Mouse (Mus musculus): Measurements from ENCODE around the gene Snrpa1. TPM values are rescaled to one million over a fixed set of nuclear protein-coding genes. Genes with fewer than 3 reads are reported as not detected.
A peak's percentile ranks its signal among the peaks of the same experiment; 100 is the strongest.

Snrpa1 gene
- polyA plus RNA-seq, 1 experiment from 2014 or later: 140 TPM

GRCm38 (mm10) chr7:66105771-66106170 lies 47.0 kb downstream of the Snrpa1 start:
- 51% methylated on average over 4 of the region's 4 CpGs for WGBS (ENCODE audit: insufficient replicate concordance)
- peaks cover 11% of the 10 kb centered on the region for H3K27me3 ChIP-seq
- no peak overlapping the region for H3K4me2 ChIP-seq
- H3K4me3 ChIP-seq (replicated peaks): no peak overlapping the region
- peaks cover 14% of the 10 kb centered on the region for H3K4me1 ChIP-seq (replicated peaks)
- no peak overlapping the region for H3K9ac ChIP-seq
- DNase-seq (no peak), ATAC-seq (ENCODE audit: low read depth) (no peak)
- H3K9me3 ChIP-seq (replicated peaks): no peaks in the 10 kb centered on the region
- no peak overlapping the region for H3K27ac ChIP-seq
- H3K36me3 ChIP-seq: no peaks in the 10 kb centered on the region

GRCm38 (mm10) chr7:66106581-66107056 lies 47.8 kb downstream of the Snrpa1 start:
- no peaks in the 10 kb centered on the region for H3K9me3 ChIP-seq (replicated peaks)
- H3K4me3 ChIP-seq (replicated peaks): no peak overlapping the region
- H3K36me3 ChIP-seq: no peaks in the 10 kb centered on the region
- DNase-seq (no peak), ATAC-seq (ENCODE audit: low read depth) (no peak)
- H3K9ac ChIP-seq: no peak overlapping the region
- WGBS (ENCODE audit: insufficient replicate concordance): 73% methylated on average over 7 of the region's 7 CpGs
- H3K4me2 ChIP-seq: no peak overlapping the region
- peaks cover 6% of the 10 kb centered on the region; the same call in 1 of the 2 replicates for H3K27me3 ChIP-seq
- H3K27ac ChIP-seq: no peak overlapping the region; the same call in 1 of the 2 replicates
- peaks cover 22% of the 10 kb centered on the region for H3K4me1 ChIP-seq (replicated peaks)

- DNase-seq: no peak
These were observed 48.4 kb downstream of the Snrpa1 start for GRCm38 (mm10) chr7:66107206-66107605.

GRCm38 (mm10) chr7:66107930-66108329 lies 49.1 kb downstream of the Snrpa1 start:
- no peak overlapping the region; the same call in 1 of the 2 replicates for H3K9ac ChIP-seq
- 14% methylated on average over 7 of the region's 7 CpGs for WGBS (ENCODE audit: insufficient replicate concordance)
- H3K4me3 ChIP-seq (replicated peaks): no peak overlapping the region; the same call in 1 of the 2 replicates
- H3K4me2 ChIP-seq: peak overlapping the region; percentile 97; the same call in 1 of the 2 replicates
- H3K27me3 ChIP-seq: peaks cover 6% of the 10 kb centered on the region; the same call in 1 of the 2 replicates
- DNase-seq: peak; percentile 38
- no peak for ATAC-seq (ENCODE audit: low read depth)
- H3K27ac ChIP-seq: no peak overlapping the region
- H3K9me3 ChIP-seq (replicated peaks): no peaks in the 10 kb centered on the region
- no peaks in the 10 kb centered on the region for H3K36me3 ChIP-seq
- peaks cover 35% of the 10 kb centered on the region for H3K4me1 ChIP-seq (replicated peaks)

More at GRCm38 (mm10) chr7:66107206-66107605, 48.4 kb downstream of the Snrpa1 start:
- 73% methylated on average over 11 of the region's 11 CpGs for WGBS (ENCODE audit: insufficient replicate concordance)
- Histone ChIP-seq H3K27ac (no peak overlapping the region), H3K9me3 (replicated peaks) (no peaks in the 10 kb centered on the region), H3K4me3 (replicated peaks) (no peak overlapping the region), H3K9ac (no peak overlapping the region), H3K27me3 (peaks cover 6% of the 10 kb centered on the region; the same call in 1 of the 2 replicates), H3K36me3 (no peaks in the 10 kb centered on the region), H3K4me1 (replicated peaks) (peaks cover 28% of the 10 kb centered on the region), H3K4me2 (no peak overlapping the region)
- no peak for ATAC-seq (ENCODE audit: low read depth)

GRCm38 (mm10) chr7:66108961-66109854 lies 50.4 kb downstream of the Snrpa1 start, which contains the start of gene Chsy1:
Chsy1 (plus strand) TSS chr7:66109515.
- ATAC-seq (ENCODE audit: low read depth) (peak; percentile 62), DNase-seq (peak; percentile 80)
- Histone ChIP-seq H3K4me1 (replicated peaks) (peaks cover 46% of the 10 kb centered on the region), H3K4me2 (peak within 1 kb of the TSS; percentile 97), H3K27ac (peak within 1 kb of the TSS; percentile 84), H3K9ac (peak within 1 kb of the TSS; percentile 93), H3K27me3 (peaks cover 6% of the 10 kb centered on the region; the same call in 1 of the 2 replicates), H3K4me3 (replicated peaks) (peak within 1 kb of the TSS; percentile 90), H3K9me3 (replicated peaks) (no peaks in the 10 kb centered on the region), H3K36me3 (no peaks in the 10 kb centered on the region)
- WGBS (ENCODE audit: insufficient replicate concordance): under 1% methylated on average over 86 of the region's 123 CpGs

GRCm38 (mm10) chr7:66109855-66110635 lies 51.2 kb downstream of the Snrpa1 start:
- DNase-seq: peak; percentile 44
- H3K4me3 ChIP-seq (replicated peaks): peak overlapping the region; percentile 90
- peaks cover 6% of the 10 kb centered on the region; the same call in 1 of the 2 replicates for H3K27me3 ChIP-seq
- peak overlapping the region; percentile 84 for H3K27ac ChIP-seq
- H3K4me2 ChIP-seq: peak overlapping the region; percentile 97
- peaks cover 54% of the 10 kb centered on the region for H3K4me1 ChIP-seq (replicated peaks)
- under 1% methylated on average over 71 of the region's 77 CpGs for WGBS (ENCODE audit: insufficient replicate concordance)
- H3K9ac ChIP-seq: peak overlapping the region; percentile 93
- no peaks in the 10 kb centered on the region for H3K36me3 ChIP-seq
- ATAC-seq (ENCODE audit: low read depth): peak; percentile 48
- no peaks in the 10 kb centered on the region for H3K9me3 ChIP-seq (replicated peaks)

GRCm38 (mm10) chr7:66110636-66111112 lies 51.9 kb downstream of the Snrpa1 start:
- ATAC-seq (ENCODE audit: low read depth): no peak
- H3K36me3 ChIP-seq: no peaks in the 10 kb centered on the region
- peaks cover 61% of the 10 kb centered on the region for H3K4me1 ChIP-seq (replicated peaks)
- H3K4me3 ChIP-seq (replicated peaks): peak overlapping the region; percentile 90
- no peaks in the 10 kb centered on the region for H3K9me3 ChIP-seq (replicated peaks)
- peaks cover 6% of the 10 kb centered on the region; the same call in 1 of the 2 replicates for H3K27me3 ChIP-seq
- peak overlapping the region; percentile 84 for H3K27ac ChIP-seq
- H3K4me2 ChIP-seq: peak overlapping the region; percentile 97
- no peak for DNase-seq
- H3K9ac ChIP-seq: peak overlapping the region; percentile 93
- WGBS (ENCODE audit: insufficient replicate concordance): 9% methylated on average over 10 of the region's 10 CpGs

GRCm38 (mm10) chr7:66111211-66111610 lies 52.4 kb downstream of the Snrpa1 start:
- Histone ChIP-seq H3K27me3 (peaks cover 6% of the 10 kb centered on the region; the same call in 1 of the 2 replicates), H3K4me1 (replicated peaks) (peaks cover 66% of the 10 kb centered on the region), H3K9me3 (replicated peaks) (no peaks in the 10 kb centered on the region), H3K4me2 (peak overlapping the region; percentile 97), H3K9ac (peak overlapping the region; percentile 93), H3K27ac (peak overlapping the region; percentile 84), H3K4me3 (replicated peaks) (peak overlapping the region; percentile 90), H3K36me3 (no peaks in the 10 kb centered on the region)
- ATAC-seq (ENCODE audit: low read depth) (no peak), DNase-seq (no peak)
- WGBS (ENCODE audit: insufficient replicate concordance): 64% methylated on average over 10 of the region's 10 CpGs

- Histone ChIP-seq H3K4me2 (peak overlapping the region; percentile 97), H3K9me3 (replicated peaks) (no peaks in the 10 kb centered on the region), H3K4me1 (replicated peaks) (peaks cover 83% of the 10 kb centered on the region), H3K4me3 (replicated peaks) (peak overlapping the region; percentile 38), H3K27me3 (no peaks in the 10 kb centered on the region), H3K27ac (peak overlapping the region; percentile 84), H3K9ac (peak overlapping the region; percentile 61), H3K36me3 (peaks cover 11% of the 10 kb centered on the region; the same call in 1 of the 2 replicates)
- 21% methylated on average over 3 of the region's 3 CpGs for WGBS (ENCODE audit: insufficient replicate concordance)
- DNase-seq (peak; percentile 73), ATAC-seq (ENCODE audit: low read depth) (peak; percentile 77)
These were observed 54.8 kb downstream of the Snrpa1 start for GRCm38 (mm10) chr7:66113561-66113960.

- H3K4me3 ChIP-seq (replicated peaks): peak overlapping the region; percentile 1; the same call in 1 of the 2 replicates
- peak overlapping the region; percentile 43 for H3K27ac ChIP-seq
- peaks cover 96% of the 10 kb centered on the region for H3K4me1 ChIP-seq (replicated peaks)
- H3K4me2 ChIP-seq: peak overlapping the region; percentile 97
- no peak for ATAC-seq (ENCODE audit: low read depth)
- 43% methylated on average over 11 of the region's 11 CpGs for WGBS (ENCODE audit: insufficient replicate concordance)
- DNase-seq: no peak
- H3K9me3 ChIP-seq (replicated peaks): no peaks in the 10 kb centered on the region
- peaks cover 13% of the 10 kb centered on the region; the same call in 1 of the 2 replicates for H3K36me3 ChIP-seq
- no peaks in the 10 kb centered on the region for H3K27me3 ChIP-seq
- peak overlapping the region; percentile 50; the same call in 1 of the 2 replicates for H3K9ac ChIP-seq
These were observed 57.1 kb downstream of the Snrpa1 start for GRCm38 (mm10) chr7:66115821-66116343.

All from liver, embryonic 13.5 days (tissue).